Mouse (Mus musculus): ENCODE measurements at regions not wholly inside any gene's neighbourhood (a gene's known extent, or its start where the extent isn't known, plus 50 kb on each side); places are given as distances from the start of the nearest gene placed in this dataset.
"Not testable (repeated sequence)": the region's sequence is repeated elsewhere in the genome, so short reads cannot be mapped to it uniquely, and the experiment has no call there.

GRCm38 (mm10) chr5:3264988-3265738, 76.1 kb upstream of the Cdk6 start:
- not testable (repeated sequence) for TF ChIP-seq CTCF (IDR thresholded peaks at IDR 0.05; ENCODE audit: low read depth, low read length); GATA1 (IDR thresholded peaks at IDR 0.05; ENCODE audit: borderline replicate concordance, low read length); TAL1 (conservative IDR thresholded peaks at IDR 0.05; ENCODE audit: low read depth, low read length); POLR2AphosphoS5 (IDR thresholded peaks at IDR 0.05; ENCODE audit: insufficient replicate concordance, low read depth, low read length); GATA2 (IDR thresholded peaks at IDR 0.05; ENCODE audit: borderline replicate concordance, low read depth, low read length)
